Mouse (Mus musculus) ES-E14 (cell line): ENCODE data around the gene Aff1. TPM values are rescaled to one million over a fixed set of nuclear protein-coding genes. Genes with fewer than 3 reads are reported as not detected.

Source experiments
- DNase-seq: peaks from one replicate; pipeline ENCODE4 v3.0.0-alpha.2; 2013; ENCODE audit warnings: low read depth, low spot score
- H3K27ac ChIP-seq: 2 replicates; pipeline ENCODE4 v1.5.1; 2012; ENCODE audit warnings: low read depth, mild to moderate bottlenecking, low read length, moderate library complexity, mixed read lengths; ENCODE audit not compliant: poor library complexity, insufficient read depth, severe bottlenecking
- H3K36me3 ChIP-seq: 2 replicates; pipeline ENCODE4 v1.6.1; 2012; ENCODE audit warnings: mild to moderate bottlenecking, low read length, moderate library complexity, mixed read lengths; ENCODE audit not compliant: control insufficient read depth, poor library complexity, insufficient read depth, severe bottlenecking
- H3K4me1 ChIP-seq, 2 experiments: fragments of 150-350 bp in 1 of 2; sonication (generic) in 1 of 2; 2 replicates each; pipeline ENCODE4 v1.6.1; 2012; ENCODE audit warnings: low read length in 2 of 2, mild to moderate bottlenecking in 1 of 2, mixed read lengths in 1 of 2; ENCODE audit not compliant: control insufficient read depth in 2 of 2, insufficient read depth in 2 of 2, poor library complexity in 1 of 2
- H3K4me3 ChIP-seq, 2 experiments: fragments of 150-350 bp in 1 of 2; sonication (generic) in 1 of 2; 2 replicates each; pipeline ENCODE4 v1.5.1; 2012; ENCODE audit warnings: low read length in 2 of 2, low read depth in 1 of 2, mild to moderate bottlenecking in 1 of 2, mixed read lengths in 1 of 2; ENCODE audit not compliant: insufficient read depth in 1 of 2, poor library complexity in 1 of 2, severe bottlenecking in 1 of 2
- H3K9ac ChIP-seq: 2 replicates; pipeline ENCODE4 v1.6.1; 2012; ENCODE audit warnings: low read depth, mild to moderate bottlenecking, low read length, mixed read lengths; ENCODE audit not compliant: poor library complexity, insufficient read depth, severe bottlenecking
- H3K9me3 ChIP-seq: fragments of 150-350 bp; sonication (generic); 2 replicates; pipeline ENCODE4 v1.6.1; 2012; ENCODE audit warnings: low read depth, mild to moderate bottlenecking, low read length; ENCODE audit not compliant: control insufficient read depth, insufficient read depth
- CHD2 ChIP-seq: IDR thresholded peaks from 2 replicates; pipeline ENCODE4 v1.6.1; 2014; ENCODE audit warnings: mild to moderate bottlenecking, low read depth, low read length, inconsistent platforms
- HCFC1 ChIP-seq: IDR thresholded peaks from 2 replicates; pipeline ENCODE4 v1.6.1; 2012; ENCODE audit warnings: low read length, inconsistent platforms, borderline replicate concordance; ENCODE audit not compliant: insufficient read depth
- MAFK ChIP-seq: IDR thresholded peaks from 2 replicates; pipeline ENCODE4 v1.6.1; 2014; ENCODE audit warnings: mild to moderate bottlenecking, low read depth, low read length, inconsistent platforms; ENCODE audit not compliant: insufficient read depth
- ZC3H11A ChIP-seq: IDR thresholded peaks from 2 replicates; pipeline ENCODE4 v1.6.1; 2012; ENCODE audit warnings: low read depth, mild to moderate bottlenecking, inconsistent platforms, low read length, borderline replicate concordance
- ZNF384 ChIP-seq: IDR thresholded peaks from 2 replicates; pipeline ENCODE4 v1.6.1; 2012; ENCODE audit warnings: low read depth, low read length, inconsistent platforms
- in situ Hi-C, 2 experiments: fragments of 600-800 bp; cut with MboI; formaldehyde crosslinking; loops; one replicate each; pipeline ENCODE4 v1.15.1; 2025; ENCODE audit warnings: low sequenced_read_pairs in 2 of 2, inconsistent platforms in 1 of 2; ENCODE audit not compliant: unreplicated experiment in 2 of 2
- total RNA-seq: library from RNA; depleted of rRNA; stranded (reverse); fragments of 300-350 nt; gene quantifications from 2 replicates; pipeline ENCODE4 v1.2.3, GENCODE M21; 2012

The Aff1 gene
- total RNA-seq, 1 experiment: 26.0 TPM

GRCm38 (mm10) chr5:103711886-103712285 lies 19.7 kb downstream of the Aff1 start:
- Histone ChIP-seq H3K4me1 (peaks cover 22 to 24% of the 10 kb centered on the region in 2 experiments), H3K27ac (no peak overlapping the region), H3K4me3 (no peak overlapping the region), H3K36me3 (no peaks in the 10 kb centered on the region), H3K9me3 (no peaks in the 10 kb centered on the region), H3K9ac (no peak overlapping the region)
- no peak for DNase-seq
- in situ Hi-C loops: no loop called here
- TF ChIP-seq ZC3H11A (no peak), ZNF384 (no peak), HCFC1 (no peak), CHD2 (no peak), MAFK (no peak)

DNA sequence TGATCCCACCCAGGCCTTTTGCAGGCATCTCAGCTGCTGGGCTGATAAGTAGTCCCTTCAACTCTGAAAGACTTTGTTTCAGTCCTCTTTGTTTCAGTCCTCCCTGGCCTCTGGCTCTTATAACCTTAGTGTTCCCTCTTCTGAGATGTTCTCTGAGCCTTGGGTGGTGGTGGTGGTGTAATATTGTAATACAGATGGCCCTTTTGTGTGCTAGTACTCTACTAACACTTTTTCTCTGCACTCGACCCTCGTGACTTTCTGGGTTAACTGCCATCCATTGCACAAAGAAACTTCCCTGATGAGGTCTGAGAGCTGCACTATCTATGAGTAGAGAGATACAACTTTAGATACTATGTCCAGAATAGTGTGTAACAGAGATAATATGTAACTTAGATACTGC lies 21.2 kb downstream of the Aff1 start:
- Histone ChIP-seq H3K4me1 (peaks cover 22 to 24% of the 10 kb centered on the region in 2 experiments), H3K9me3 (no peaks in the 10 kb centered on the region), H3K36me3 (no peaks in the 10 kb centered on the region), H3K4me3 (no peak overlapping the region), H3K9ac (no peak overlapping the region), H3K27ac (no peak overlapping the region)
- DNase-seq: no peak
- in situ Hi-C loops: no loop called here
- no peak for TF ChIP-seq ZC3H11A
- no peak for TF ChIP-seq CHD2

DNA sequence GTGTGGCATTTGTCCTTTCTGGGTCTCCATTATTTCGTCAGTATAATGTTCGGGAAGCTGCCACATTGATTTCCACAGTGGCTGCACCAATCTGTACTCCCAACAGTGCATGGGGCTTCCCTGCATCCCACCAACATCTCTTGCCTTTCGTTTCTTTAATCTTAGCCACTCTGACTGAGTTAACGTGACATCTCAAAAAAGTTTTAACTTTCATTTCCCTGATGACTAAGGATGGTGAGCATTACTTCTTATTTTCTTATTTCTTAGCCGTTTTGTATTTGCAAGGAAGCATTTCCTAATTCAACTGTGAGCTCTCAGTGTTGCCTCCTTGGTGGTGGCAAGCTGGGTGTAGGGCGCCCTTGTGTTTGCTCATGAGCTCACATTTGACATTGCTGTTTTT lies 22.8 kb downstream of the Aff1 start:
- Histone ChIP-seq H3K9me3 (no peaks in the 10 kb centered on the region), H3K36me3 (no peaks in the 10 kb centered on the region), H3K9ac (no peak overlapping the region), H3K4me3 (no peak overlapping the region), H3K4me1 (peaks cover 21 to 22% of the 10 kb centered on the region in 2 experiments), H3K27ac (no peak overlapping the region)
- in situ Hi-C loops: no loop called here
- TF ChIP-seq ZC3H11A (no peak), MAFK (no peak), ZNF384 (no peak), HCFC1 (no peak), CHD2 (no peak)
- no peak for DNase-seq

DNA sequence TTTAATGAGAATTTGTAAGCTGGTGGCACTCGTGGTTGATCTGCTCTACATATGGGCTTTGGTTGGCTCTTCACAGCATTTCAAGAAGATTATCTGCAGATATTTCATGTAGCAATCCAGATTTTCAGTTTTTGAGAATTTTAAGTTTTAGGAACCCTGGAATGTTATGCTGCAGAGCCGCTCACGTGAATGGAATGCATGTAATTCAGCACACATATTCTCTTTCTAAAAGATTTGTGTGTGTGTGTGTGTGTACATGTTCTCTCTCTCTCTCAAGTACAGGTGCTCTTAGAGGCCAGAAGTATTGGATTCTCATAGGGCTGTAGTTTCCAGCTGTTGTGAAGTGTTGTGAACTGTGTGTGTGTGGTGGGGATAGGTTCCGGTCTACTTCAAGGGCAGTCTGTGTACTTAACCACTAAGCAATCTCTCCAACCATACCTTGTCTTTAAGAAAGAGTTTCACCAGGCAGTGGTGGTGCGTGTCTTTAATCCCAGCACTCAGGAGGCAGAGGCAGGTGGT lies 24.7 kb downstream of the Aff1 start:
- Histone ChIP-seq H3K27ac (no peak overlapping the region), H3K9me3 (no peaks in the 10 kb centered on the region), H3K4me3 (no peak overlapping the region), H3K36me3 (no peaks in the 10 kb centered on the region), H3K9ac (no peak overlapping the region), H3K4me1 (peaks cover 19 to 24% of the 10 kb centered on the region in 2 experiments)
- no peak for TF ChIP-seq ZC3H11A
- TF ChIP-seq MAFK: no peak
- no peak for TF ChIP-seq ZNF384
- TF ChIP-seq CHD2: no peak
- no peak for TF ChIP-seq HCFC1
- in situ Hi-C loops: no loop called here
- no peak for DNase-seq

GRCm38 (mm10) chr5:103719131-103719530 lies 27.0 kb downstream of the Aff1 start:
- Histone ChIP-seq H3K9me3 (no peaks in the 10 kb centered on the region), H3K36me3 (no peaks in the 10 kb centered on the region), H3K4me1 (peaks cover 19 to 21% of the 10 kb centered on the region in 2 experiments), H3K27ac (no peak overlapping the region; the same call in 1 of the 2 replicates), H3K9ac (no peak overlapping the region), H3K4me3 (no peak overlapping the region)
- TF ChIP-seq CHD2: no peak
- TF ChIP-seq MAFK: no peak
- no peak for TF ChIP-seq ZC3H11A
- no peak for TF ChIP-seq ZNF384
- no peak for TF ChIP-seq HCFC1
- in situ Hi-C loops: no loop called here
- DNase-seq: no peak
